Mouse (Mus musculus): ENCODE results near the gene Mylpf.
A peak's percentile ranks its signal among the peaks of the same experiment; 100 is the strongest.

The Mylpf gene

DNA sequence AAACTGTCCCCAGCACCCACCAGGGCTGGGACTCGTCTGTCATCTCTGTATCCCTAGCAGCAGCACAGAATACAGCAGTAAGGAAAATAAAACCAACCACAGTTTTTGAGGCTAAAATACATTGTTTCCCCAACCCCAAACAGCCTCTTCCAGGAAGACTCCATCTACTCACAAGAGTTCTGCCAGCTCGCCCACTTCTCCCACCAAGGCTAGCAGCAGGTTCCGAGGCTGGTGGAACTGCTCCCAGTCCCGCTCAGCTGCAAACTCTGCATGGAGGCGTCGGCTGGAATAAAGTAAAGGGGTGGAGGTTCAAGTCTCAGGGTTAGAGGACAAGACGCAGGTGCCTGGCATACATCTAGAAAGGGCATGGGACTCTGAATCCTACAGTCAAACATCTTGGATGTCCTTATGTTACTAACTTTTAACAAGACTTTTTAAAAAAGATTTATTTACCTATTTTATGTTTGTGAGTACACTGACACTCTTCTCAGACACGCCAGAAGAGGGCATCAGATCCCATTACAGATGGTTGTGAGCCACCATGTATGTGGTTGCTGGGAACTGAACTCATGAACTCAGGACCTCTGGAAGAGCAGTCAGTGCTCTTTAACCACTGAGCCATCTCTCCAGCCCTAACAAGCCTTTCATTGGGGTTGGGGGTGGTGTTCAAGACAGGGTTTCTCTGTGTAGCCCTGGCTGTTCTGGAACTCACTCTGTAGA is 50.7 kb downstream of the Mylpf start:
- no peak for DNase-seq (ENCODE audit: low read depth)

DNA sequence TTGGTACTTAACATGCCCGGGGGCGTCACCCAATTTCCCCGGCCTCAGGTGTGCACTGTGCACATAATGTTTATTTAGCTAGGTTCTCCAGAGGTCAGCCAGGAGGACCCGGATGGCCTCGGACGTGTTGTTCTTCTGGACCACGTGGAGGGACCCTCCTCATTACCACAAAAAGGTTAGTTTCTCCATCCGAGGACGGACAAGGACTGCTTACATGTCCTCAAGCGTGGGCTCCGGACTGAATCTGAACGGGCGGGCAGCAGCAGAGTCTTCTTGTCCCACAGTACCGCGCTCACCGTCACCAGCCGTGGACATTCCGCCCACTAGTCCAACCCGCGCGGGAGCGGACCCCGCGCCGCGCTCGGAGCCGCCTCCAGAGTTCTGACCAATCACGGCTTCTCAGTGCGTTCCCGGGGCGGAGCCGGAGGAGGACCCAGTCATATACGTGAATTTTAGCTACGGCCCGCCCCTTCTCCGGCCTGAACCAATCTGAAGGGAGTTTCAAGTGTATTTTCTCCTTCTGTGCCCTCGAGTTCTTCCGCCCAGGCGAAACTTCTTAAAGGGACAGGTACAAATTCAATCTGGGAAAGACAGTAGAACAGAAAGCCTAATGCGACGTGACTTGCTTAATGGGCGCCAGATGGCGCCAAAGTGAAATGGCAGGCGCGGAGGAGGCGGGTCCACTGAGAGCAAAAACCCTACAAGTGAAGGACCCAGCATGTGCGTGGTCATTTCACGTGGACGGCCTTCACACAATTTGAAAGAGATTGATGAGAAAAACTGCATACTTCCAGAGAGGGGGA is 51.8 kb downstream of the Mylpf start, which contains the start of gene Dctpp1:
TSS of gene Dctpp1 (minus strand) at position 401 of the 803 bp plus-strand sequence.
- DNase-seq (ENCODE audit: low read depth), result peak; percentile 99

DNA sequence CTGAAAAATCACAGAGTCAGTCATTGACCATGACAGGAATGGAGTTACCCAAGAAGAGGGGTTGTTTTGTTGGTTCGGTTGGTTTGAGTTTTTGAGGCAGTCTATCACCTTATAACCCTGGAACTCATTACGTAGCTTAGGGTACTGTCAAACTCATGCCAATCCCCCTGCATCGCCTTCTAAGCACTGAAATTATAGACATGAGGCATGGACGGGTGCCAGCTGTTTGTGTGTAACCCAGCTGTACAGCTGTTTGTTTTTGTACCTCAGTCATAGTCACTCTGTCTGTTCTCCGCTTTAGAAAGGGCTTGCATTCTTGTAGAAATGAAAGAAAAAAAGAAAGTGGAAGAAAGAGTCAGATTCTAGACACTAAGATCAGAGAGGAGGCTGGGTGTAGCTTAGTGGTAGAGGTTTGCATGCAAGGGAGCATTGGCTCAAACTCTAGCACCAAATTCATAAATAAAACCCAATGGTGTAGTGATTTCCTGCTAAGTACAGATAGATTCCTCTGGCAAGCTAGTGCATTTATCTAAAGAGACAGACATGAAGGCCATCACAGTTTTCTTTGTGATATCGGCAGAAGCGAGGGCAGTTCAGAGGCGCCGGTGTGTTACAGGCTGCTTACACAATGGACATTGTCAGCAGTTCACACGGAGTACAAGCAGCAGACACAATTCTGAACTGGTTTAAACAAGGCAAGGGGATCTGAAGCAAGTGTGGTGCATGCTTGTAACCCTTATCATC is 53.7 kb downstream of the Mylpf start:
- DNase-seq (ENCODE audit: low read depth), result no peak

DNA sequence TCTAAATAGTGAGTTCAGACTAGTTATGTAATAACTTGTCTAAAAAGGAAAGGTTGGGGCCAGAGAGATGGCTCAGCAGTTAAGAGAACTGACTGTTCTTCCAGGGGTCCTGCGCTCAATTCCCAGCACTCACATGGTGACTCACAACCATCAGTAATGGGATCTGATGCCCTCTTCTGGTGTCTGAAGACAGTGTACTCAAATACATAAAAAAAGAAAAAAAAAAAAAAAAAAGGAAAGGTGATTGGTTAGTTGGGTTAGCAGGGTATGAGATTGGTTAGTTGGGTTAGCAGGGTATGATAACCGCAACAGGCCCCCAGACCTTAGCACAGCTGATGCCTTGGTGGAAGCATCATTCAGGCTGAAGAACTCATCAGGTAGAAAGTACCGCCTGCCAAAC is 54.8 kb downstream of the Mylpf start:
- DNase-seq (ENCODE audit: low read depth), result no peak

All from c-Kit-positive CD71-positive TER-119-negative erythroid progenitor cells, embryonic 14.5 days (primary cell).